Mouse (Mus musculus) B cell, adult 2 months (primary cell): ENCODE results near the gene H1foo.
A peak's percentile ranks its signal among the peaks of the same experiment; 100 is the strongest.

Source experiments
- DNase-seq, 2 experiments: peaks; one replicate each; pipeline ENCODE4 v3.0.0; 2022

The H1foo gene

DNA sequence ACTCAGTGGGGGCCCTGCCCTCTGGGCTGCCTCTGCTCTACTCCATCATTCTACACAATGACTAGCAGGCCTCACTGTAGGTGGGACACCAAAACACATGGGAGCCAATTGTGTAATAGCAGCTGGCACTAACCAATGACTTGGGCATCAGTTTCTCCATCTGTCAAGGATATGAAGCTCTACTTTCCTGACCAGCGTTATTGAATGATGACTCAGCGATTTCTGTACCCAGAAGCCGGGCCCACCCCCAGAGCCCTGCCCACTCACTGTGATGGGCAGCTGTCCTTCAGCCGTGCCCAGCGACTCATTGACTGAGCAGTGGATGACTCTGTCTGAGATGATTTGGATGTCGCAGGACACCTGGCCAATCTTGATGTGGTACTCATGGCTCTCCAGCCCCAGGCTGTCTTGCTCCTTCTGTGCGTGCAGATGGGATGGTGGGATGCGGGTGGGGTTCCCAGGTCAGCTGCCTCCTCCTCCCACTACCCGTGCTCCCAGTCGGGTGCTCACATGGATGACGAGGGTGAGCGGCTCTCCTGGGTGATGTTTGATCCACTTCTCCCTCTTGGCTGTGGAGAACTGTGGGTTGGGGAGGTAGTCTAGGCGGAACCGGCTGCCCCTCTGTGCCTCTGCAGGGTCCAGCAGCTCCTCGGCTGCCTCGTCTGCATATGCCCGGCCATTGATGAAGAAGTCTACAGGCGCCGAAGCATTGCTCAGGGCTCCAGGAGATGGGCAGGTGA lies 21.7 kb downstream of the H1foo start:
- DNase-seq: no peak

GRCm38 (mm10) chr6:115967291-115967880 lies 22.6 kb downstream of the H1foo start:
- no peak for DNase-seq

DNA sequence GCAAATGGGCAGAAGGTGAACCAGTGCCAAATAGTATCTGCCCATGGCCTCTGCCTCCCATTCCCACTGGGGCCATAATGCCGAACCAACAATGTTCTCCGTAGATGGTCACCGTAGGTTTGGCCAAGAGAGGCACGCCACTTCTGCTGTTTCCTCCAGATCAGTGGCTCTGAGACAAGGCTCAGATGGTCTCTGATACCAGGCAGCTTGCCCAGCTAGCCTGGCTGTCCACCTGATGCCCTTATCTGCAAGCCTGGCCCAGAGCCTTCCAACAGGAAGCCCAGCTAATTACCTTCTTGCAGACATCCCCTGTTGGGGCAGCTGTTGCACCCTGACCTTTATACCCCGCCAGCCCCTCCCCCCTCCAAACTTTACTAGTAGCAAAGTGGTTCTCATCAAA lies 23.3 kb downstream of the H1foo start:
- no peak for DNase-seq

DNA sequence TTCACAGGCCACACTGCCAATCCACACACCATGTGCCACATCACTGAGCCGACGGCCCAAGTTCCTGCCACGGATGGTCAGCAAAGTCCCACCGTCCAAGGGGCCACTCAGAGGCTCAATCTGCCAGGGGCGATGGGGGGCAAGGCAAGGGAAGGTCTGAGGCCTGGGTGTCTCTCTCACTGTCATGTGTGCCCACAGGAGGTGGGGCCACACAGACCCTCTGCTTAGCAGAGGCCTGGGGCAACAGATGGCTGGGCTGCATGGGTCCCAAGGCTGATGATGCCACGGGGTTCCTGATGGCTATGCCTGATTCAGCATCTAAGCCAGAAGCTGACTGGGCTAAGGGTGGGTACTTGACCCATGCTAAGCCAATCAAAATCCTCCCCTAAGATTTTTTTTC lies 24.0 kb downstream of the H1foo start:
- no peak for DNase-seq

- no peak for DNase-seq
Observed at GRCm38 (mm10) chr6:115969103-115969502, 24.4 kb downstream of the H1foo start.

DNA sequence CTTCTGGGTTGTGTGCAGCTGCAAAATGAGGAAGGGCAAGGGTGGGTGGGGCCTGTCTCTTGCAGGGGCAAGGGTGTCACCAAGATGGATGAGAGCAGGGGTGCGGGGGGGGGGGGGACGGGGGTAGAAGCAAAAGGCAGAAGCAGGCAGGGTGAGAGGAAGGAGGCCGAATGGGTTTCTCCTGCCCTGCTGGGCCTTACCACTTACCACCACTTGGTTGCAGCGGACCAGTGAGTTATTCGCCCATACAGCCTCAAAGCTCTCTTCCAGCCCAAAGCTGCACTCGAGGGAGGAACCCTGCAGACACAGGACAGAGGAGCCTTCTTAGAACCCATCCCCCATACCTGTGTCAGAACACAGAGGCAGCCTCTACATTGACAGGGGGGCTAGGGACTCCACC lies 25.2 kb downstream of the H1foo start:
- peak; percentile 45 to 47 for DNase-seq

- DNase-seq: no peak
Observed at GRCm38 (mm10) chr6:115971273-115972060, 26.7 kb downstream of the H1foo start.

GRCm38 (mm10) chr6:115972083-115972764 lies 27.5 kb downstream of the H1foo start:
- no peak for DNase-seq

- no peak for DNase-seq
Observed at GRCm38 (mm10) chr6:115973139-115973875, 28.6 kb downstream of the H1foo start.

DNA sequence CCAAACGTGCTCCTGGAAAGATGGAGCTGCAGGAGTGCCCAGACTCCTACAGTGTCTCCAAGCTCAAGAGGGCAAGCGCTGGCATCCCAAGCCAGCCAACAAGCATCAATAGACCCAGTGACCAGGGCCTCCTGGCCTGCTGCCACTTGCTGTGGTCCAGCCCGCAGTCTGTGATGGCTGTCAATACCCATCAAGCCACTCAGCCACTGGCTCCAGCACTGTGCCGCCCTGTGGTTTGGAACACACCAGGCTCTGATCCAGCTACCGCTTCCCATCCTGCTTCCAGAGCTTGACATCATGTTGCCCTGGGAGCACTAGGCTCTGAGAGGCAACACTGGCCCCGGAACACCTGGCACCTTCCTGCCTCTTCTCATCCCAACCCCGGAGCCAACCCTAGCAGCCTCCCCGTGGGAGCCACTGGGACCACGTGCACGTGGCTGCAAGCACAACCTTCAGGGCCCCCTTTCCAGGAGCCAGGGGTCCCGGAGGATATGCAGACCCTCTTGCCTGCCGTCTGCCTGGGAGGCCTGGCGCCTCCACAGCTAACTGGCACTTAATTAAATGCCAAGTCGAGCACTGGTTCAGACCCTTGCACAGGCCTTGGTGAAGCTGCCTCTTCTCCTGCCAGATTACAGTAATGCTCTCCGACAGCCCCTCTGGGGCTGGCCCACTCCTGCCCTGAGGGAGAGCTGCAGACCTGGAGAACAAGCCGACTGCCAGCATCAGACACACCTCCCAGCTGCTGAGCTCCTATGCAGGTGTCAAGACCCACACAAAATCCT lies 29.3 kb downstream of the H1foo start:
- no peak for DNase-seq

DNA sequence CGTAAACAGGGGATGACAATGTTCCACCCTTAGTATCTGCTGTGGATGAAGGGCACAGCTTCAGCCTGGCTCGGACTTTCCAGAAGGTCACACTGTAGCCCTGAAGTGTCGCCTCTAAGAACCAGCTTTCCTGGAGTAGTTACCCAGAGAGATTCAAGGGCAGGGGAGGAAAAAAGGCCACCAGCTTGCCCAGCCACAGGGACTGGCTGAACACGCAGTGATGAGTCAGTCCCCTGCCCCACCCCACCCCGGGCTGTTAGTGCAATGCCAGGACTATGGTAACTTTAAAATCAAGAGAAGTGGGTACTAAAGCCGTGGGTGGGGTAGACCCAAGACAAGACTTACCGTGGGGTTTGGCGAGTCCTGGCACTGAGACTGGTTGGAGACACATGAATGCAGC lies 30.9 kb downstream of the H1foo start:
- no peak for DNase-seq

DNA sequence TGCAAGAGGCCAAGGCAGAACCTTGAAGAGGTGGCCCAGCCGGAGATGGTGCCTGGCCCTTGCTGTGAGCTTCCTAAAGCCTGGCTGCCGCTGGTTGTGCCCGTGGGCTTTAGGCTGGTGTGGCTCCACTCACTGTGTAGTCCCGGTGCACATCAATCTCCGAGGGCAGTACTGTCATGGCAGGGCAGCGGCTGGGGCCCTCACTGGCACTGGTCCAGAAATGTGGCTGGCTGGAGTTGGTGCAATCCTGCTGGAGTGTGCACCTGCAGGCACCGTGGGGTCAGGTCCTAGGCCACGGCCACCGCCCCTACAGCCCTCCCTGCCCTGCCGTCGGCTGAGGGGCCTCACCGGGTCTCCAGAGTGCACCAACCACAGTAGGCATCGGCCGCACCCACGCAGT lies 33.1 kb downstream of the H1foo start:
- DNase-seq: no peak

DNA sequence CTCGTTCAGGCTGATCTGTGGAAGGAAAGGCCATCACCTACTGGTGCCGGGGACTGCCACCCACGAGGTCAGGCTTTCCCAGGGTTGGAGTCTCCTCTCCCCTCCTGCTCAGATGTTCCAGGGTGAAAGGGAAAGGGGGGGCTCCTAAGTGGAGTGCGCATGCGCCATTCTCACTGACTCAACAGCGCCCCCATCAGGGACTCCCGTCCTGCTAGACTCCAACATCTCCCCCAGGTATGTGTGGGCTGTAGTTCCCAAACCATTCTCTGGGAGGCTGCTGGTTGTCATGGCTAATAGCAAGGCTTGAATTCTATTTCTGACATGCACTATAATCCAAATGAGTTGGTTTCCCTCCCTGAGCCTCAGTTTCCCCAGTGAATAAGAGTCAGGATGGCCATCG lies 33.9 kb downstream of the H1foo start:
- peak in 1 of 2 experiments; percentile 23 for DNase-seq

GRCm38 (mm10) chr6:115982889-115983288 lies 38.2 kb downstream of the H1foo start:
- no peak for DNase-seq

- no peak for DNase-seq
Observed at GRCm38 (mm10) chr6:115983306-115984038, 38.7 kb downstream of the H1foo start.

DNA sequence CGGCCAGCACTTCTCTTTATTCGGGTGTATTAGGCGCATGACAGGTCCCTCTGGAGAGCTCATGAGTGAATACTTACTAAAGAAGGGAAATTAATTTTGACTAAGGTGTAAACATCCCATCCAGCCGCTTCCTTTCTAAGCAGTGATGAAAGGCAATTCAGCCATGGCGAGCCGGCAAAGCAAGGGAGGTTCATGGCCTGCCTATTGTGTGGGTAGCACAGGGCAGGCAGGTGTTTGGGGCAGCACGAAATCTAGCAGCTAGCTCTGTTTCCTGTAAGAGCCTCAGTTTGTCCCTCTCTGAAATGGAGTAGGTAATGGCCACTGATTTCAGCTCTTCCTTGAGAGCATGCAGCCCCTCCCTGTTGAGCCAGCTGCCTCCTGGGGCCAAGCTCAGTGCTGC lies 39.8 kb downstream of the H1foo start:
- DNase-seq: no peak

- no peak for DNase-seq
Observed at GRCm38 (mm10) chr6:115985622-115986021, 40.9 kb downstream of the H1foo start.

- DNase-seq: peak in 1 of 2 experiments; percentile 11
Observed at GRCm38 (mm10) chr6:115986472-115987095, 41.8 kb downstream of the H1foo start.

DNA sequence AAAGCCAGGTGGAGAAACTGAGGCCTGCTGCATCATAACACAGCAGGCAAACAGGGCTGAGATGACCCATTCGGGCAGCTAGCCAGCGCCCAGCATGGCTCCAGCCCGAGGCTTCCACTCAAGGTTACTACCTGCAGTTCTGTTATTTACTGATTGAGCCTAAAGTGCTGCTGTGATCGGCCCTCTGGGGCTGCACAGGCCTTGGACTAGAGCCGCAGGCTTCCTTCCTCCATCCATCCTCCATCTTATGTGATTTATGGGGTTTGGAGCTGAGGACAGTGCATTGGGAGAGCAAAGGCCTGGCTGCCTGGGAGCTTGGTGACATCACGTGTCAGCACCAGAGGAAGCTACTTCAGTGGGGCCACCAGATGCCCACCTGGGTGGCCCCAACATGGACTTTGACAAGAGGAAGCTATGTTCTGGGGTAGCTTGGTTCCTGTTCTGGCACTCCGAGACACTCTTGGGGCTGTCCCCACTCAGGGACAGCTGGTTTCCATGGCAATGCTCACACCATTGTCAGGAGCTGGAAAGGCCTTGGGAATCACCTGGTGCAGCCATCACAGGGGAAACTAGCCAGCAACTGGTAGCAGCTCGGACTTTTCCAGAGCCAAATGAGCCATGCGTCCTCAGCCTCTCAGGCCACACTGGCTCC lies 42.5 kb downstream of the H1foo start:
- peak; percentile 40 for DNase-seq

GRCm38 (mm10) chr6:115989032-115989431 lies 44.3 kb downstream of the H1foo start:
- DNase-seq: peak; percentile 45 to 58
